ENCODE assay signal across 23 mouse cellular contexts in the genomic region with DNA sequence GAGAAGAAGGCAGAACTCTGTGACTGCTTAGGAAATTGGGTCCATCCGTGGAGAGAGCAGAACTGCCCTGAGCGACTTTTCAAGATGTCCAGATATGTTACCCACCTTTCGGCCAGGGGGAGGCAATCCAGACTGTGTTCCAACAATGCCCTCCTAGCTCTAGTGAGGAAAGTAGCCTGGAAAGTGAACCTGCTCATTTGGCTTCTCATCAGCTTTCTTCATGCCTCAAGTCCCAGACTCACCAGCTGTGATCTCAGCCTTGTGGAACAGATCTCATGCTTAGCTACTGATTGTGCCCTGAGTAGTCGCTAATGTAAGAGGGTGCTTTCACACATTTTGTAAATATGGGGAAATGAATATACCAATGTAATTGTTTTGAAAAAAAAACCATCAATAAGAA.
"Had no signal": no experiment of that assay in that cellular context is flagged by ENCODE, and none has a peak within 500 bp of the region (broad histone marks: within the 10 kb centered on the region; RNA-seq: fewer than 3 reads in every experiment).

No protein-coding gene starts in this region.

- H3K4me2 ChIP-seq: kidney, embryonic 15.5 days; limb, embryonic 13.5 days; liver, embryonic 12.5 days; liver, embryonic 15.5 days; lung, embryonic 15.5 days; midbrain, embryonic 13.5 days; stomach, embryonic 15.5 days had no signal

- H3K4me3 ChIP-seq: kidney, embryonic 15.5 days; left cerebral cortex, adult 2 months; limb, embryonic 10.5 days; limb, embryonic 13.5 days; liver, embryonic 12.5 days; liver, embryonic 15.5 days; lung, embryonic 15.5 days; megakaryocyte, embryonic 14.5 days; midbrain, embryonic 10.5 days; midbrain, embryonic 13.5 days; stomach, embryonic 15.5 days had no signal

- ATAC-seq: intestine, postnatal 0 days; liver, embryonic 12.5 days; midbrain, embryonic 13.5 days had no signal

- H3K9me3 ChIP-seq: kidney, embryonic 15.5 days; limb, embryonic 10.5 days; limb, embryonic 13.5 days; liver, embryonic 12.5 days; liver, embryonic 15.5 days; lung, embryonic 15.5 days; midbrain, embryonic 10.5 days; midbrain, embryonic 13.5 days; stomach, embryonic 15.5 days had no signal

- H3K36me3 ChIP-seq: kidney, embryonic 15.5 days; limb, embryonic 10.5 days; limb, embryonic 13.5 days; liver, embryonic 12.5 days; liver, embryonic 15.5 days; lung, embryonic 15.5 days; midbrain, embryonic 10.5 days; midbrain, embryonic 13.5 days; stomach, embryonic 15.5 days had no signal

- DNase-seq: kidney, adult 2 months; kidney, postnatal 10 days; kidney, postnatal 36 days; layer of hippocampus, postnatal 36 days; liver; lung, adult 18-20 months; lung, postnatal 10 days; lung, postnatal 36 days; right cerebral cortex, postnatal 25 days; spleen, adult 18-20 months; thymus, postnatal 36 days had no signal

- H3K9ac ChIP-seq: kidney, embryonic 15.5 days; limb, embryonic 13.5 days; liver, embryonic 12.5 days; liver, embryonic 15.5 days; lung, embryonic 15.5 days; midbrain, embryonic 13.5 days; stomach, embryonic 15.5 days had no signal

- H3K27ac ChIP-seq: kidney, embryonic 15.5 days; left cerebral cortex, adult 2 months; limb, embryonic 10.5 days; limb, embryonic 13.5 days; liver, embryonic 12.5 days; liver, embryonic 15.5 days; lung, embryonic 15.5 days; midbrain, embryonic 10.5 days; midbrain, embryonic 13.5 days; stomach, embryonic 15.5 days had no signal

- H3K4me1 ChIP-seq: liver, embryonic 12.5 days; liver, embryonic 15.5 days; megakaryocyte, embryonic 14.5 days had no signal
